Mouse (Mus musculus): Measurements from ENCODE around the gene Rab11b. TPM values are rescaled to one million over a fixed set of nuclear protein-coding genes. Genes with fewer than 3 reads are reported as not detected.
A peak's percentile ranks its signal among the peaks of the same experiment; 100 is the strongest.

The Rab11b gene
- 293 and 295 TPM in 2 replicates for polyA plus RNA-seq (2014; fragmentation: Nextera tagmentation; extraction: Ambion mirVana)

DNA sequence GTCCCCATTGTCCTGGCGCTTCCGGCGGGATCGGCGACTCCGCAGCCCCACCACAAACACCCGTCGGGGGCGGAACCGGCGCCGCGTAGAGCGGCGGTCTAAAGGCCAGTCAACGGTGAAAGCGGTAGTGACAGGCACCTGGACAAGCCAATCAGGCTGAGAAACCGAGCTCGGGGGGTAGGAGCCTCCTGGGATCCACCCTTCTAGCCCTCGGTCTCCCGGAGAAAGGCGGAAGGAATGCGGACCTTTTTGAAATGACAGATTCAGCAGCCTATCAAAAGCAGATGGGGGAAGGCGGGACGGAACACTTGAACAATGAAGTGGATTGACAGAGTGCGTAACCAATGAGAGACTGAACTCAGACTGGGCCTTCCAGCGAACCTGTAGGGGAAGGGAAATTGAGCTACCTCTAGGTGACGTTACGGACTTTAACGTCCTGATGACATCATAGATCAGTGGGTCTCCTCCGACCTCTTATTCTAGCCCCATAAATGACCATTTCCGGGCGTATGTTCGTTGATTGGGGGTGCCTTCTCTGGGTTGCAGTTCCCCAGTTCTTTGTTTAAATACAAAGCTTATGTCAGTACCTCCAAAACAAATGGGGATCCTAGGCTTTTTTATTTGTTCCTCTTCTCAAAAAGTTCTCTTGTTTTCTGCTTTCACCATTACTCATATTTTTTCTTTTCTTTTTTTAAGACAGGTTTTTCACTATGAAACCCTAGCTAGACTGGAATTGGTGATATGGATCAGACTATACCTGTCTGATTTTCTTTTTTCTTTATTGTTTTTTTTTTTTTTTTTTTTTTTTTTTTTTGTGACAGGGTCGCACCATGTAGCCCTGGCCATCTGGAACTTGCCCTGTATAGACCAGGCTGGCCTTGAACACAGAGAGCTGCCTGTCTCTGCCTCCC lies at the start of gene Rab11b:
Gene Rab11b (minus strand): TSS at position 276 of the 911 bp plus-strand sequence.
- WGBS = 3% methylated on average over 35 of the region's 35 CpGs
- H3K4me2 ChIP-seq (ENCODE audit: low read depth) = peak within 1 kb of the TSS; percentile 41
- H3K27ac ChIP-seq (ENCODE audit: low read depth, low read length) = peak within 1 kb of the TSS; percentile 99
- H3K4me1 ChIP-seq (ENCODE audit: control insufficient read depth, insufficient read depth, low read length) = peaks cover 6% of the 10 kb centered on the region
- no peaks in the 10 kb centered on the region for H3K36me3 ChIP-seq (ENCODE audit: control insufficient read depth, insufficient read depth, low read length)
- no peaks in the 10 kb centered on the region for H3K27me3 ChIP-seq (ENCODE audit: control insufficient read depth, insufficient read depth, low read length)
- peak; percentile 99 for ATAC-seq (ENCODE audit: insufficient read depth, low FRiP score, low TSS enrichment)
- peak within 1 kb of the TSS; percentile 77 for H3K4me3 ChIP-seq (ENCODE audit: low read depth, low read length)
- no peaks in the 10 kb centered on the region for H3K9me3 ChIP-seq (ENCODE audit: control insufficient read depth, low read length)
- peak; percentile 99 for DNase-seq (ENCODE audit: low spot score)
- H3K9ac ChIP-seq (ENCODE audit: low read length) = peak within 1 kb of the TSS; percentile 99

DNA sequence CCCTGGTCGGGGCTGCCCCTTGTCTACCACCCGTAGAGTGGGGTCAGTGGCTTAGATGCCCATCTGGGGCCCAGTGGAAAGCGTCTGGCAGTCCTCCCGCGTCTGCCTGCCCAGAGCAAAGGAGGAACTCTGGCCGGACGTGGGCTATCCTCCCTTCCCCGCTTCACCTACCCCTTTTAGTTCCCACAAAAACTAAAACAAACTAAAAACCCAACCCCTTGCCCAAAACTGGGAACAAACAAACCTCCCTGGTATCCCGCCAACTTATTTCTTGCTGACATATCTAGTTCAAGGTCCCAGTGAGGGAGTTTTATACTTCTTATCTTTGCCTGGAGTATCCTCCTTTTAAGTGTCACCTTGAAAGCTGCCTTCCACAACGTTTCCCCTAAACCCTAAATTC lies 47.9 kb upstream of the Rab11b start:
- H3K9me3 ChIP-seq (ENCODE audit: control insufficient read depth, low read length) = no peaks in the 10 kb centered on the region
- ATAC-seq (ENCODE audit: insufficient read depth, low FRiP score, low TSS enrichment) = no peak
- H3K27me3 ChIP-seq (ENCODE audit: control insufficient read depth, insufficient read depth, low read length) = peaks cover 8% of the 10 kb centered on the region
- H3K9ac ChIP-seq (ENCODE audit: low read length) = no peak overlapping the region
- no peak overlapping the region for H3K4me3 ChIP-seq (ENCODE audit: low read depth, low read length)
- no peaks in the 10 kb centered on the region for H3K36me3 ChIP-seq (ENCODE audit: control insufficient read depth, insufficient read depth, low read length)
- no peaks in the 10 kb centered on the region for H3K4me1 ChIP-seq (ENCODE audit: control insufficient read depth, insufficient read depth, low read length)
- 44% methylated on average over 10 of the region's 10 CpGs for WGBS
- no peak for DNase-seq (ENCODE audit: low spot score)
- no peak overlapping the region for H3K4me2 ChIP-seq (ENCODE audit: low read depth)
- H3K27ac ChIP-seq (ENCODE audit: low read depth, low read length) = no peak overlapping the region

DNA sequence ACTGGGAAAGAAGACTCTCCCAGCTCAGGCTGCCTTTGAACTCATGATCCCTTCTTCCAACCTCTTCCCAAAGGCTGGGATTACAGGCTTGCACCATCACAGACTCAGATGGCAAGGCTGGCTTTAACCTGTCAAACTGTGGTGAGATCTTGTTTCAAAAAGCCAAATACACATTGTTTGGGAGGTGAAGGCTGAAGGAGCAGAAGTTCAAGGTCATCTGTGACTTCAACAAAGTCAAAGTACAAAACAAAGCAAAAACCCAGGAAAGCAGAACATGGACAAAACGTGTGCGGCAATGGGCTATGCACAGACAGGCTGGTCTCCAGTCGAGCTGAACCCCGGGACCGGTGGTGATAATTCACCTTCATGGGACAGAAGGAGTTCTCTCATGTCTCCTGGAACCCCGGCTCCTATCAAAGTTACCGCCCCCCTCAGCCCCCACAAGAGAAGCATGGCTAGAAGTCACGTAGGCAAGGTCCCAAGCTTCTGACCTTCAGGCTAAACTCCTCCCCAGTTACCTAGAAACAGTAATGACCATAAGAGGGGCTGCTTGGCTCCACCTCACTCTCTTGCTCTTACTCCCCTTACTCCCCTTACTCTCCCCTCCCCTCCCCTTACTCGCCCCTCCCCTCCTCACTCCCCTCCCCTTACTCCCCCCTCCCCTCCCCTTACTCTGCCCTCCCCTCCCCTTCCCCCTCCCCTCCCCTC lies 47.0 kb upstream of the Rab11b start:
- Histone ChIP-seq H3K9ac (ENCODE audit: low read length) (no peak overlapping the region), H3K9me3 (ENCODE audit: control insufficient read depth, low read length) (no peaks in the 10 kb centered on the region), H3K4me3 (ENCODE audit: low read depth, low read length) (no peak overlapping the region), H3K36me3 (ENCODE audit: control insufficient read depth, insufficient read depth, low read length) (no peaks in the 10 kb centered on the region), H3K27me3 (ENCODE audit: control insufficient read depth, insufficient read depth, low read length) (peaks cover 8% of the 10 kb centered on the region), H3K4me1 (ENCODE audit: control insufficient read depth, insufficient read depth, low read length) (no peaks in the 10 kb centered on the region), H3K4me2 (ENCODE audit: low read depth) (no peak overlapping the region), H3K27ac (ENCODE audit: low read depth, low read length) (no peak overlapping the region)
- DNase-seq (ENCODE audit: low spot score) (no peak), ATAC-seq (ENCODE audit: insufficient read depth, low FRiP score, low TSS enrichment) (no peak)
- WGBS = 67% methylated on average over 8 of the region's 9 CpGs

DNA sequence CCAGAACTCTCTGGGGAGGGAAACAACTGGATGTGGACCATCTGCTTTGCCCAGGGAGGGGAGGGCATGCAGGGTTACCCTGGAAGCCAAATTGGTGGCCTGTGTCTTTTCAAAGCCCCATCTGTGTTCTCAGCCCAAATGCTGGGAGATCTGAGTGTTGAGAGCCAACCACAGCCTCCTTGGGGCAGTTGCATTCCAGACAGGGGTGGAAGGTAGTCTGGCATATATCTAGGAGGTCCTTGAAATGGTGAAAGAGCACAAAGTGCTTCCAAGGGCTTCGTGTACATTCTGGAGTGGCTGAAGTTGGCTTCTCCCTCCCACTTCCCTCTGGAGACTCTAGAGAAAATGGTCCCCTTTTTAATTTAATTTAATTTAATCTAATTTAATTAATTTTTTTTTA lies 44.4 kb upstream of the Rab11b start:
- H3K9ac ChIP-seq (ENCODE audit: low read length) = no peak overlapping the region
- H3K9me3 ChIP-seq (ENCODE audit: control insufficient read depth, low read length) = no peaks in the 10 kb centered on the region
- no peak for DNase-seq (ENCODE audit: low spot score)
- H3K27ac ChIP-seq (ENCODE audit: low read depth, low read length) = no peak overlapping the region
- H3K4me1 ChIP-seq (ENCODE audit: control insufficient read depth, insufficient read depth, low read length) = no peaks in the 10 kb centered on the region
- 83% methylated on average over 1 of the region's 1 CpGs for WGBS
- no peaks in the 10 kb centered on the region for H3K36me3 ChIP-seq (ENCODE audit: control insufficient read depth, insufficient read depth, low read length)
- no peak overlapping the region for H3K4me3 ChIP-seq (ENCODE audit: low read depth, low read length)
- H3K4me2 ChIP-seq (ENCODE audit: low read depth) = no peak overlapping the region
- H3K27me3 ChIP-seq (ENCODE audit: control insufficient read depth, insufficient read depth, low read length) = no peaks in the 10 kb centered on the region
- no peak for ATAC-seq (ENCODE audit: insufficient read depth, low FRiP score, low TSS enrichment)

DNA sequence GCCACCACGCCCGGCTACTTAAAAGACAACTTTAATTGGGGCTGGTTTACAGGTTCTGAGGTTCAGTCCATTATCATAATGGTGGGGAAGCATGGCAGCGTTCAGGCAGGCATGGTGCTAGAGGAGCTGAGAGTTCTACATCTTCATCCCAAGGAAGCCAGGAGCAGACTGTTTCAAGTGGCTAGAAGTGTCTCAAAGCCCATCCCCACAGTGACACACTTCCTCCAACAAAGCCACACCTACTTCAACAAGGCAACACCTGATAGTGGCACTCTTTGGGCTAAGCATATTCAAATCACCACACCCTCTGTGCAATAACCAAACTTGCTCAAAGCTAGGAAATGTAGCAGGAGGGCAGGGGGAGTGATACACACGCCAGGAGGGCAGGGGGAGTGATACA lies 43.9 kb upstream of the Rab11b start:
- Histone ChIP-seq H3K4me1 (ENCODE audit: control insufficient read depth, insufficient read depth, low read length) (no peaks in the 10 kb centered on the region), H3K9me3 (ENCODE audit: control insufficient read depth, low read length) (no peaks in the 10 kb centered on the region), H3K27ac (ENCODE audit: low read depth, low read length) (no peak overlapping the region), H3K27me3 (ENCODE audit: control insufficient read depth, insufficient read depth, low read length) (no peaks in the 10 kb centered on the region), H3K4me2 (ENCODE audit: low read depth) (no peak overlapping the region), H3K36me3 (ENCODE audit: control insufficient read depth, insufficient read depth, low read length) (no peaks in the 10 kb centered on the region), H3K9ac (ENCODE audit: low read length) (no peak overlapping the region), H3K4me3 (ENCODE audit: low read depth, low read length) (no peak overlapping the region)
- no peak for ATAC-seq (ENCODE audit: insufficient read depth, low FRiP score, low TSS enrichment)
- DNase-seq (ENCODE audit: low spot score) = no peak
- WGBS = 65% methylated on average over 4 of the region's 4 CpGs

DNA sequence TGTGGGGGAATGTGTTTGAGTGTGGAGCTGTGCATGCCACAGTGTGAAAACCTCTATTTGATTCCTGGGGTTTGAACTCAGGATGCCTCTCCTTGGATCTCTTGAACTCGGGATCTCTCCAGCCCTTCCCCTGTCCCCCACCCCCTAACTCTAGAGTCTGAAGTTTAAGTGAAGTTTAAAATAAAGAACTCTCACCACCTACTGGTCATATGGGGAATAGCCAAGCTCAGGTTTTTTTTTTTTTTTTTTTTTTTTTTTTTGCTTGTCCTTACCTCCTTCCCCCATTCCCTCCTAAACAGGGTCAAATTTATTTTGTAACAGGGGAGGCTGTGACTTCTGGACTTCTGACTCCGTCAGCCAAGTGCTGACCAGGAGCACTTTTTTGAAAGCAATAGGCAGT lies 41.9 kb upstream of the Rab11b start:
- Histone ChIP-seq H3K27ac (ENCODE audit: low read depth, low read length) (no peak overlapping the region), H3K4me3 (ENCODE audit: low read depth, low read length) (no peak overlapping the region), H3K9ac (ENCODE audit: low read length) (no peak overlapping the region), H3K9me3 (ENCODE audit: control insufficient read depth, low read length) (no peaks in the 10 kb centered on the region), H3K27me3 (ENCODE audit: control insufficient read depth, insufficient read depth, low read length) (no peaks in the 10 kb centered on the region), H3K36me3 (ENCODE audit: control insufficient read depth, insufficient read depth, low read length) (no peaks in the 10 kb centered on the region), H3K4me2 (ENCODE audit: low read depth) (no peak overlapping the region), H3K4me1 (ENCODE audit: control insufficient read depth, insufficient read depth, low read length) (no peaks in the 10 kb centered on the region)
- ATAC-seq (ENCODE audit: insufficient read depth, low FRiP score, low TSS enrichment) (no peak), DNase-seq (ENCODE audit: low spot score) (no peak)
- 9% methylated on average over 2 of the region's 2 CpGs for WGBS

DNA sequence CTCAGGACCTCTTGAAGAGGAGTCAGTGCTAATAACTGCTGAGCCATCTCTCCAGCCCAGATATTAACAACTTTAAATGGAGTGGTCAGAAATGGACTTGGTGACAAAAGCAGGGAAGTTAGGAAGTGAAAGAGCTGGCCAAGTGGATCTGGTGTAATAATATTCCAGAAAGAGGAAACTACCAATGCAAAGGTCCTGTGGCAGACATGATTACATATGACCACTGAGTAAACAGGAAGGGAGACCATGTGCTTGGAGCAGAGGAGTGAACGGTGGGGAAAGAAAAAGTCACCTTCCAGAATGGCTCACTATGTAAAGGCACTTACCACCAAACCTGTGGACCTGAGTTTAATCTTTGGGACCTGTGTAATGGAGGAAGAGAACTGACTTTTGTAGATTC lies 38.9 kb upstream of the Rab11b start:
- DNase-seq (ENCODE audit: low spot score) (no peak), ATAC-seq (ENCODE audit: insufficient read depth, low FRiP score, low TSS enrichment) (no peak)
- Histone ChIP-seq H3K4me1 (ENCODE audit: control insufficient read depth, insufficient read depth, low read length) (no peaks in the 10 kb centered on the region), H3K36me3 (ENCODE audit: control insufficient read depth, insufficient read depth, low read length) (no peaks in the 10 kb centered on the region), H3K27ac (ENCODE audit: low read depth, low read length) (no peak overlapping the region), H3K4me3 (ENCODE audit: low read depth, low read length) (no peak overlapping the region), H3K4me2 (ENCODE audit: low read depth) (no peak overlapping the region), H3K27me3 (ENCODE audit: control insufficient read depth, insufficient read depth, low read length) (no peaks in the 10 kb centered on the region), H3K9ac (ENCODE audit: low read length) (no peak overlapping the region), H3K9me3 (ENCODE audit: control insufficient read depth, low read length) (no peaks in the 10 kb centered on the region)
- 68% methylated on average over 1 of the region's 1 CpGs for WGBS

DNA sequence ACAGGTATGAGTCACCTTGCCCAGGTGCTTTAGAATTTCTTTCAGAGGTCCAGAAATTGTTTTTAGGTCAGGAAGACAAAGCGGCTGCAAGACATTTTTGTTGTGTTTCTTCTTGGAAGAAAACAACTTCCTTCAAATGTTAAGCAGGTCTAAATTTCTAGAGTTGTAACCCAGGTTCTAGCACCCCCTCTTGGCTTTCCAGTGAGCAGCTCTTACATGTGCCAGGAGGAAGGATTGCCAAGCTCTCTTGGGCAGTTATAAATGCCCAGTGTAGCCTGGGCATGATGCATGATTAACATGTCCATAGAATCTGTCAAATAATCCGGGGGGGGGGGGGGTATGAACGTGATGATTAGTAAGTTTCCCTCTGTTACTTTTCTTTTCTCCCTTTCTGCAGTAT lies 38.0 kb upstream of the Rab11b start:
- Histone ChIP-seq H3K9me3 (ENCODE audit: control insufficient read depth, low read length) (no peaks in the 10 kb centered on the region), H3K4me1 (ENCODE audit: control insufficient read depth, insufficient read depth, low read length) (no peaks in the 10 kb centered on the region), H3K4me3 (ENCODE audit: low read depth, low read length) (no peak overlapping the region), H3K27me3 (ENCODE audit: control insufficient read depth, insufficient read depth, low read length) (no peaks in the 10 kb centered on the region), H3K4me2 (ENCODE audit: low read depth) (no peak overlapping the region), H3K9ac (ENCODE audit: low read length) (no peak overlapping the region), H3K36me3 (ENCODE audit: control insufficient read depth, insufficient read depth, low read length) (no peaks in the 10 kb centered on the region), H3K27ac (ENCODE audit: low read depth, low read length) (no peak overlapping the region)
- ATAC-seq (ENCODE audit: insufficient read depth, low FRiP score, low TSS enrichment) (no peak), DNase-seq (ENCODE audit: low spot score) (no peak)
- 60% methylated on average over 3 of the region's 3 CpGs for WGBS

DNA sequence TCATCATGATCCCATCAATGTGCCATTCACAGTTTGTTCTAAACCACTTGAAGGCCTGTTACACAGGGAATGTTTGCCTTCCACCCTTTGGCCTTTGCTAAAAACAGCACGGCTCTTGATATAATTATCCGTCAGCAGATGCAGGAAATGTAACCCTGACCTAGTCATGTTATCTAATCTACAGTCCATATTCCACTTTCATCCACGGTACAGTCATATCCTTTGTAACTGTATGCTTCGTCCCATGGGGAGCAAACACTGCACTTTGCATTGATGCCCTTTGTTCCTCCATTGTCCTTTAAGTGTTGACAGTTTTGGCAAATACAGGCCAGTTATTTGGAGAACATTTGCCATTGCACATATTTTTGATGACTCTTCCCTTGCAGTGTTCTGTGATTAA lies 28.4 kb upstream of the Rab11b start:
- no peak overlapping the region for H3K9ac ChIP-seq (ENCODE audit: low read length)
- 88% methylated on average over 4 of the region's 4 CpGs for WGBS
- no peak for DNase-seq (ENCODE audit: low spot score)

More for the DNA sequence above, 28.4 kb upstream of the Rab11b start:
- H3K36me3 ChIP-seq (ENCODE audit: control insufficient read depth, insufficient read depth, low read length) = no peaks in the 10 kb centered on the region
- no peaks in the 10 kb centered on the region for H3K4me1 ChIP-seq (ENCODE audit: control insufficient read depth, insufficient read depth, low read length)
- no peak overlapping the region for H3K4me3 ChIP-seq (ENCODE audit: low read depth, low read length)
- no peaks in the 10 kb centered on the region for H3K9me3 ChIP-seq (ENCODE audit: control insufficient read depth, low read length)
- H3K27ac ChIP-seq (ENCODE audit: low read depth, low read length) = no peak overlapping the region
- H3K4me2 ChIP-seq (ENCODE audit: low read depth) = no peak overlapping the region
- no peaks in the 10 kb centered on the region for H3K27me3 ChIP-seq (ENCODE audit: control insufficient read depth, insufficient read depth, low read length)
- ATAC-seq (ENCODE audit: insufficient read depth, low FRiP score, low TSS enrichment) = no peak
